Mouse (Mus musculus) 416B (cell line): ENCODE results near the gene Phf24.
"Not testable (repeated sequence)": the region's sequence is repeated elsewhere in the genome, so short reads cannot be mapped to it uniquely, and the experiment has no call there.

ENCODE experiments used
- DNase-seq: peaks from one replicate; pipeline ENCODE4 v3.0.0; 2011; ENCODE audit warnings: low read depth

The Phf24 gene

DNA sequence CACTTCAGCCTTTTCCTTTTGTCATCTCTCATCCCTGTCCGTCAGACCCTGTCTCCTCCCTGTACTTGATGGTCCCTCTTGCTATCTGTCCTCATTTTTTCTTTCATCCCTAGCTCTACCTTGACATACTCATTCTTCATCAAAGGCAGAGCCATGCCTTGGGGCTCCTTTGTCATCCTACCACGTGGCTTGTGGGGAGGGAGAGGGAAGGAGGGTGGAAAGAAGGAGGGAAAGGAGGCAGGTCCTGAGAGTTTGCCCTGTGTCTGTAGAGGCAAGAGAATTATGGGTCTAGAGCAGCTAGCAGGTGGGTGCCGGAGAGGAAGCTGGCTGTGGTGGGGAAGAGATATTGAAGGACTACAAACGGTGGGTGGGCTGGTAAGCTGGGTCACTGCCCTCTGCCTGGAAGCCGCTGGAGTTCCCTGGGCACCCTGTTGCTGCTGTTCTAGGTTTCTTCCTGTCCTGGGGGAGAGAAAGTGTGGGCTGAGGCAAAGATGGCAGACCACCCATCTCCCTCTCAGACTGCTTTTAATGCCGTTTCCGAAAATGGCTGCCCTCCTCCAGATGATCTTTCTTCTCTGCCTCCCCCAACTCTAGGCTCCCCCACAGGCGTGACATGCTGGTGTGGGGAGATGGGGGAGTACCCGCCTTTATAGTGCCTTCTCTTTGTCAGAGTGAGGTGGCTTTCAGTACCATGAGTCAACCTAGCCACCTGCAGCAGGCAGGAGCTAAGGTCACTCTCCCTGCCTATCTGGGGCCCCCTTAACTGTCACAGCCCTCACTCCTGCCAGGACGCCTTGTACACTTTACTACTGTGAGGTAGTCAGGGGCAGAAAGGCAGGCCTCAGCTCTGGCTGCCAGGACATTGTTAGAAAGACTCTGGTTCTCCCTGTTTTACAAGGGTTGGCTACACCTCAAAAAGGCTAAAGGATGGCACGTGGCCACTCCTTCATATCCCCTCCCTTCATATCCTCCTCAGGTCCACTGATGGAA is 35.0 kb downstream of the Phf24 start:
- no peak for DNase-seq

DNA sequence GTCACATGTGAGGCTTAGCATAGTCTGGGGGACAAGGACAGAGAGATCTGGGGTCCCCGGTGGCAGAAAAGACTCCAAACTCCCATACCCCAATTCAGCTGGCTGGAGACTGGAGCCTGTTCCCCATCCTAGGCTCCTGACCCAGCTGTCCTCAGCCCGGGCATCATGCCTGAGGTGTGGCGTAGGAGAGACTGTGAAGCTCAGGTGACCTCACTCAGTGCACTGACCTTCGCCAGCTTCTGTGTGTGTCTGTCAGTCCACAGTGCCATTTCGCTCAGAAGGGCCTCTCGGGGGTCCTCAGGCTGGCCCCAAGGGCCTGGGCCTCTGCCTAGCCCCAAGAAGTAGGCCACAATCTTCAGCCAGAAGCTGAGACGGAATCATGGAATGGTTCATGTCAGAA is 36.1 kb downstream of the Phf24 start:
- no peak for DNase-seq

DNA sequence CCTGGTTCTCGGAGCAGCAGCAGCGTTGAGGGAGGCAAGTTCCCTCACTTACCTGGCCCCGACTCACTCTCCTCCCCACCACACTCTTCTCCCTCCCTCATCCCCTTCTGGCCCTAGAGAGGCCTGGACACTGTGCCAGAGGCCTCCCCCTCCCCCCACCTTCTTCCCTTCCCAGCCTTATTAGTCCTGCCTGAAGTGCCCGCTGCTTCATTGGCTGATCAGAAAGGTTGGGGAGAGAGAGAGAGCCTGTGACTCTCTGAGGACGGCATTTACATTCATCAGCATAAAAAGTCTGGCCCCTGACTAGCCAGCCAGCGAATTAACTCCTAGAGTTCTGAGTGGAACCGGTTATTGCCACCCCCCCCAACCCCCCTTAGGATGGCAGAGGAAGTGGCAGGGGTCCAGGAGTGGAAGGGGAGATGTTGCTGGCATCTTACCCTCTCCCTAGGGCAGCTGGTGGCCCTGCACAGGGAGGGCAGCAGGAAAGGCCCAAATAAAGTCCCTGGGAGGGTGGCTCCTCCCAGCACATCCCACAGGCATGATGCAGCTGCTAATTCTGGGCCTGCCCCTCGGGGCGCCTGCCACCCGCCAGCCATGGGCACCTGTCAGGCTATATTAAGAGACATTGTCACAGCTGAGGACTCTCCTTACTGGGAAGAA is 37.1 kb downstream of the Phf24 start:
- DNase-seq, result no peak

DNA sequence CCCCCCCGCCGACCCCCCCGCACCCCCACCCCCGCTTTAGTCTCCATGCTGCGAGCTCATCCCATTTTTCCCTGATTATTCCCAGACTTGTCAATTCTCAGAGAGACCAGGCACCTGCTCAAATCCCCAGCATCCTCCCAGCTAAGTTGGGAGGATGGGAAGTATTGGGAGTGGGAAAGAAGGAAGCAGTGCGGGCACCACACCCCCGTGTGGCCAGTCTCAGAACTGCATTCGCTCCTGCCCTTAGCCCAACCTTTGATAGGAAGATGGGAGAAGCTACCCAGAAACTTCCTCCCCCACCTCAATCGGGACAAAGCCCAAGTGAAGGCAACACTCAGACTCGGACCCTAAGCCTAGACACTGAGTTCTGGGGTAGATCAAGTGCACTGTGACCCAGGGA is 37.8 kb downstream of the Phf24 start:
- no peak for DNase-seq

DNA sequence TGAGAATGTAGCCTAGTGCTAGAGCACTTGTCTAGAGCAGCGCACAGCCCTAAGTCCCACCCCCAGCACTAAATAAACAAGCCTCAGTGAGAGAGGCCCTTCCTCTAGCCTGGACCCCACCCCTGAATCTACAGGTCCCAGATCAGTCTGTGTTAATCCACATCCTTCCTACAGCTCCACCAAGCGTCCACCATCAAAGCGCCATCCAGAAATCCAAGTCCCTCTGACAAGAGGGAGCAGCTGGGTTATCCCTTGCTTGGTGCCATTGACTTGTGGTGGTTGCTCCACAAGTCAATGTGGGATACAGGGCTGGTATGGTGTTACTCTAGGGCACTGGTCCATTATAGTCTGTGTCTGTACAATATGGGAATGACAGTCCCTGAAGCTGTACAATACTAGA is 38.7 kb downstream of the Phf24 start:
- no peak for DNase-seq

DNA sequence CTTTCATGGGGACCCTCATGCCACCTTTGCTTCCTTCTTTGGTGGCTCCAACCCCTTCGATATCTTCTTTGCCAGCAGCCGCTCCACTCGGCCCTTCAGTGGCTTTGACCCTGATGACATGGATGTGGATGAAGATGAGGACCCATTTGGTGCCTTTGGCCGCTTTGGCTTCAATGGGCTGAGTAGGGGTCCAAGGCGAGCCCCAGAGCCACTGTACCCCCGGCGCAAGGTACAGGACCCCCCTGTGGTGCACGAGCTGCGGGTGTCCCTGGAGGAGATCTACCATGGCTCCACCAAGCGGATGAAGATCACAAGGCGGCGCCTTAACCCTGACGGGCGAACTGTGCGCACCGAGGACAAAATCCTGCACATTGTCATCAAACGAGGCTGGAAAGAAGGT is 40.1 kb downstream of the Phf24 start:
- no peak for DNase-seq

DNA sequence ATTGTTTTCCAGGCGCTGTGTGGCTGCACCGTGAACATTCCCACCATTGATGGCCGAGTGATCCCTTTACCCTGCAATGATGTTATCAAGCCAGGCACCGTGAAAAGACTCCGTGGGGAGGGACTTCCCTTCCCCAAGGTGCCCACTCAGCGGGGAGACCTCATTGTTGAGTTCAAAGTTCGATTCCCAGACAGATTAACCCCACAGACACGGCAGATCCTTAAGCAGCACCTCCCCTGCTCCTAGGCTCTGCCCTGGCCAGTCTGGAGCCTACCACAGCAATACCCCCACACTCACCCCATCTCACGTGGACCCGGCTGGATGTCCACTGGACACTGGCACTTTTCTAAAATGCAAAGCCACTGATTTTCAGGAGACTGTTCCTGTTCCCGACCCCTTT is 40.8 kb downstream of the Phf24 start:
- DNase-seq, result no peak

DNA sequence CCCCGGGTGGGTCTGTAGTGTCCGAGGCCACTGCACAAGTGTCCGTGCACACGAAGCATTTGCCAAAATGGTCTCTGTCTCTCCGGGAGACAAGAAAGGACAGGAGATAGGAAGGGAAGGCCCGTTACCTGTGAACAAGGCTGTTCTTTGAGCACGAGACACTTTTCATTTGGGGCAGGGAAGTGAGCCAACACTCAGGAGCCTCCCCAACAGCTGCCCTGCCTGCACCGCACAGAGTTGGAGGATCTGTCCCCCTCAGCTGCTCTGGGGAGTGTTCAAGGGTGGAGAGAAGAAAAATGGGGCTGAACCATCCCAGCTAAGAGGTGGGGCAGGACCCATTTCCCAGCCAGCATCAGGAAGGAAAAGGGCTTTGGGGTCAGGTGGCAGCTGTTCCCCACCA is 41.5 kb downstream of the Phf24 start:
- DNase-seq, result no peak

DNA sequence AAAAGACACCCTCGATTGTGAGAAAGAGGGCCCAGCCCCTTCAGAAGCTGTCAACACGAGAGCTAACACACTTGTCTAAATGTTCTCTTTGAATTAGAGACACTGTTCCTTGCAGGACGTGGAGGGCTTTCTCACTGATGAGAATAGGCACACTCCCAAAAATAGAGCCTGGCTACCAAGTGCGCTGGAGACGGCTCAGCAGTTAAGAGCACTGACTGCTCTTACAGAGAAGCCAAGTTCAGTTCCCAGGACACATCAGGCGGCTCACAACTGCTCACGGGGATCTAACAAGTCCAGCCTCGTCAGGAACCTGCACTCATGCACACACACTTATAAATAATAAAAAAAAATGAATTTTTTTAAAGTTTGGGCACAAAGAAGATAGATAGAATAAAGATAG is 42.5 kb downstream of the Phf24 start:
- no peak for DNase-seq

DNA sequence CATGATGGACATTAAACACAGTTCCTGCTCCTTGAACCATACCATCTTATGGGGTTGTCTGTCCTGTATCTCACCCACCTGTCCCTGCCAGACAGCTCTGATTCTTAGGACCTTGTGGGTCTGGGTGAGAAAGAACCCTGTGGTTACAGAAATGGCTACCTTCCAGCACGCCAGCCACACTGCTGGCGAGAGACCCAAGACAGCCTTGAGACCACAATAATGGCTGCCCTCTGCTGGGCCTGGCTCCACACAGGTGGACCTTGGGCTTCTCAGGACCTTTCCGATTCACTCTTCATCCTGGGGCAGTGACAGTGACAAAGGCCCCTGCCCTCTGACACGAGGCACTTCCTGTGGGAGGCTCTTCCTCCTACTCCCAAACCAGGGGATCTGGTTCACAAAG is 42.9 kb downstream of the Phf24 start:
- no peak for DNase-seq

DNA sequence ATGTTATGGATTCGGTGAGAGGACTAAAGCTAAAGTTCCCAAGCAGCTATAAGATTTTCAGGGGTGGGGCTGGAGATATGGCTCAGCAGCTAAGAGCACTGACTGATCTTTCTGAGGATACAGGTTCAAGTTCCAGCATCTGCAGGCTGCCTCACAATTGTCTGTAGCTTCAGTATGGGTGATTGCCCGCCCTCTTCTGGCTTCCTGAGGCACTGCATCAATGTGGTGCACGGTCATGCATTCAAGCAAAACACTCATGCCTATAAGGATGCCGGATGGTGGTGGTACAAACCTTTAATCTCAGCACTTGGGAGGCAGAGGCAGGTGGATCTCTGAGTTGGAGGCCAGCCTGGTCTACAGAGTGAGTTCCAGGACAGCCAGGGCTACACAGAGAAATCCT is 45.1 kb downstream of the Phf24 start:
- DNase-seq, result peak; percentile 70

DNA sequence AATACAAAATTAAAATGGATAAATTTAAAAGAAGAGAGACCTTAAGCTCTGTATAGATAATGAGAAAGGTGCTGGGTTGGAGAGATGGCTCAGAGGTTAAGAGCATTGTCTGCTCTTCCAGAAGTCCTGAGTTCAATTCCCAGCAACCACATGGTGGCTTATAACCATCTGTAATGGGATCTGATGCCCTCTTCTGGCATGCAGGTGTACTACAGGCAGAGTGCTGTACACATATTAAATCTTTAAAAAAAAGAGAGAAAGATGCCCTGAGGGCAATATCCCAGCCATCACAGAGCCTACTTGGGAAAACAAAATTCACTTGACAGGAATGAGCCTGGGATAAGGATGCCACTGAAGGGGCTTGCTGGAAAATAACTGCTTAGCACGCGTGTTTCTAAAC is 47.0 kb downstream of the Phf24 start:
- DNase-seq, result no peak

DNA sequence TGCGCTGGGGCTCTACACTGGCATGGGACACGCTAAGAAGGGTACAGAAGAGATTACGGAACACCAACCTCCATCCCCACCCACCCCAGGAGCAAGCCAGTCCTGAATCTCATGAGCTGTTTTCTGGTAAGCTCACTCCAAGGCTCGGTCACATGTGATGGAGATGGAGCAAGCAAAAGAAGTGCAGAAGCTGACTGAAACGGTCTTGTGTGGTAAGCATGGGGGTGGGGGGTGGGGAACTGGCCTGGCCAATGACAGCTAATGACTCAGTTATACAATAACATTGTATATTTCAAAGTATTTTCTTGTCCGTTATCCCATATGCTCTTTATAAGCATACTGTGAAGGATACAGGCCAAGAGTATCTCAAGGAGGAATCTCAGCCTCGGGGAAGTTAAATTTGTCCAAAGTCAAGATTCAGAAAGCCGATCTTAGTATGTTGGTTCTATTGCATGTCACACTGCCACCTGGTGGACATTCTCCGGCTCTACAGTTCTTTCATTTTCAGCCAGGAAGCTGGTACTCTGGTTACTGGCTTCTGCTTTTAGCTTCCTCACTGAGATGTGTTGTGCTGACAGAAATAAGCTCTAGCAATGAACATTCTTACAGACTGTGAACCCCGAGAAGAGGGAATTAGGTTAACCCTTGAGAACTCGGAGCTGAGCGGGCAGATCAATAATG is 48.7 kb downstream of the Phf24 start:
- peak; percentile 89 for DNase-seq

DNA sequence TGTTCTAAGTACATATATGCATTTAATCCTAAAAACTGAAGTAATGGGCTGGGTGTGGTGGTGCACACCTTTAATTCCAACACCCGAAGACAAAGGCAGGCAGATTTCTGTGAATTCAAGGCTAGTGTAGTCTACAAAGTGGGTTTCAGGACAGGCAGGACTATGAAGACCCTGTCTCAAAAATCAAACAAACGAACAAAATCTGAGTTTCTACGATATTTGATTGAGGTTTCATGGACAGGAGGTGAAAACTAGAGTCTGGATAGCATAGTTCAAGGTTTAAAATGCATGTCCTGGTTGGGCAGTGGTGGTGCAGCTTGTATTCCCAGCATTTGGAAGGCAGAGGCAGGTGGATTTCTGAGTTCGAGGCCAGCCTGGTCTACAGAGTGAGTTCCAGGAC is 52.8 kb downstream of the Phf24 start, which contains the start of gene 1700022I11Rik:
TSS of gene 1700022I11Rik (plus strand) at position 301 of the 400 bp plus-strand sequence.
- DNase-seq, result no peak

DNA sequence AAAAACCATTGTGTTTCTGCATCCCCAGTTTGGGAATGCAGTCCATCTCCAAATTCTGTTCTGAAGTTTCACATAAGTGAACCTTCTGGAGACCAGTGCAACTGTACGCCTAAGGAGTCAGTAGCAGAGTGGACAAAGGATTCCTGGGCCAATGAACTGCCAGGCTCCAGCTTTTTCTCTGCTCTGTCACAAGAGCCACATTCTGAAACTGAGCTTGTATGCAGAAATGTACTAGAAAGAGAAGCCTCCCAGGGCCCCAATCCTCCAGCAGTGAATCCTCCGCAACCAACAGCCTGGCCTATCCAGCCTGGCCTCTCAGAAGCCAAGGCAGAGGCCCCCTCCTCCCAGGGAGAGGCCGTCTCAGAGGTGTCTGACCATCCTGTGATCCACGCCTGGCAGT is 56.5 kb downstream of the Phf24 start:
- DNase-seq, result no peak

DNA sequence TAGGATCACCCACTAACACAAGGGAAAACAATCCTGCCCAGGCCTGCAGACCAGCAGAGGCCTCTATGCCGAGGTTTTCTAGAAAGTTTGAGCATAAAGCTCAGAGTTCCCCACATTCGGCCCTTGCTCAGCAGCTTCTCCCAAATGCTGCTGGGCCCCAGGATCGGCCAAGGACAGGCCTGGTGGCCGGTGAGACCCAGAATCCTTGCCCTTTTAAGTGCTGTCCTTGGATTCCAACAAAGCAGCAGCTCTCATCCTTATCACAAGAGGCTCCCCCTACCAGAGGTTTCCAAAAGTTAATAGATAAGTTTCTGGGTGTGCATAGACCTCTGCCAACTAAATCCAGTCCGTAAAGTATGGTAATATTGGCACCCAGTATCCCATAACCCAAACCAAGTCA is 57.4 kb downstream of the Phf24 start:
- DNase-seq, result no peak

DNA sequence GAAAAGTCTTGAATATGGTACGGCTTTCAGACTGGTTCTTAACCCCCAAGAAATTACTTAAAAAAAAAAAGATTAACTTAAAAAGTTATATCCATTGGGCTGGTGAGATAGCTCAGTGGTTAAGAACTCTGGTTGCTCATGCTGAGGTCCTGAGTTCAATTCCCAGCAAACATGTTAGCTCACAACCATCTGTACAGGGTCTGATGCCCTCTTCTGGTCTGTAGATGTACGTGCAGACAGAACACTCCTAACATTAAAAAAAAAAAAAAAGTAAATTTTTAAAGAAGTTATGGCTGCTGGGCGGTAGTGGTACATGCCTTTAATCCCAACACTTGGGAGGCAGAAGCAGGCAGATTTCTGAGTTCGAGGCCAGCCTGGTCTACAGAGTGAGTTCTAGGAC is 61.6 kb downstream of the Phf24 start:
- DNase-seq, result peak; percentile 44

DNA sequence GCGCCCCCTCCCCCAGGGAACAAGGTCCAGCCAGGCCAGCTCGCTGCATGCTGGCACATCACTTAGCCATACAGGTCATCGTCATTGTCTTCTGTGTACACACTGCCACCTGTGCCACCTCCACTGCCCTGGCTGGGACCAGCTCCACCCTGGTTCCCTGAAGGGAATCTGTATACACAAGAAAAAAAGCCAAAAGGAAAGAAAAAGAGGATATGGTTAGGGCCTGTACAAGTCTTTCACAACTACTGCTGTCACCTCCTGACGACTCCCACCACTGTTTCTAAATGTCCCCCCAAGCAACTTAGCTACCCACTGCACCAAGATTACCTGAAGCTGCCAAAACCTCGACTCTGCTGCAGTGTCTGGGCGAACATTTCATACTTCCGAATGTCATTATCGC is 64.0 kb downstream of the Phf24 start:
- not testable (repeated sequence) for DNase-seq

DNA sequence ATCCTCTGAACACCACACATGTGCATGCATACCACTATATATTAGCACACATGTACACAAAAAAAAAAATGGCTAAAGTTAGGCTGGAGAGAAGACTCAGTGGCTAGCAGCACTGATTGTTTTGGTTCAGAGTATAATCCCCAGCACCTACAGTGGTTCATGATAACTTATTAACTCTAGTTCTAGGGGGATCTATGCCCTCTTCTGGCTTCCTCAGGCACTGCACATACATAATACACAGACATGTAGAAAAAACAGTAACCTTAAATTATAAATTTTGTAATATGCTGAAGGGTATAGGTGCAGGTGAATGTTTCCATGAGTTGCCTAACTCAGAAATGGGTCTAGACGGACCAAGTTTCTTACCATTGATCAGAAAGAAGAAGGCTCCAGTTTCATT is 71.8 kb downstream of the Phf24 start:
- peak; percentile 37 for DNase-seq
